ENCODE assay signal across 27 mouse cellular contexts in genomic region chr15:81319462-81319861, GRCm38 (mm10).
"Had no signal": no experiment of that assay in that cellular context is flagged by ENCODE, and none has a peak within 500 bp of the region (broad histone marks: within the 10 kb centered on the region; RNA-seq: fewer than 3 reads in every experiment).

No protein-coding gene starts in this region.

- H3K27me3 ChIP-seq: heart, embryonic 12.5 days; hindbrain, embryonic 12.5 days; intestine, embryonic 15.5 days; kidney, embryonic 15.5 days; limb, embryonic 13.5 days; limb, embryonic 15.5 days; liver, embryonic 12.5 days had no signal

- H3K27ac ChIP-seq: gastrocnemius, adult 2 months; heart, embryonic 10.5 days; hindbrain, embryonic 10.5 days; hindbrain, embryonic 12.5 days; hindbrain, embryonic 14.5 days; intestine, embryonic 15.5 days; kidney, embryonic 15.5 days; kidney, postnatal 0 days; limb, embryonic 13.5 days; limb, embryonic 15.5 days; liver, embryonic 12.5 days; liver, embryonic 14.5 days had no signal

- H3K9me3 ChIP-seq: heart, embryonic 10.5 days; hindbrain, embryonic 12.5 days; intestine, embryonic 15.5 days; kidney, embryonic 15.5 days; limb, embryonic 15.5 days; liver, embryonic 12.5 days had no signal

- H3K4me1 ChIP-seq: heart, embryonic 10.5 days; heart, embryonic 12.5 days; hindbrain, embryonic 10.5 days; hindbrain, embryonic 12.5 days; intestine, embryonic 15.5 days; kidney, embryonic 15.5 days; limb, embryonic 13.5 days; limb, embryonic 15.5 days; liver, embryonic 12.5 days had no signal

- DNase-seq: gastrocnemius, adult 2 months; gastrocnemius, postnatal 10 days; gastrocnemius, postnatal 25 days; heart, adult 18-20 months; heart, postnatal 10 days; heart, postnatal 4 days; kidney, adult 18-20 months; kidney, adult 9 months; kidney, postnatal 14 days; kidney, postnatal 36 days; layer of hippocampus, postnatal 36 days; left cerebral cortex, postnatal 4 days had no signal

- H3K4me3 ChIP-seq: gastrocnemius, adult 2 months; heart, embryonic 10.5 days; heart, embryonic 12.5 days; hindbrain, embryonic 10.5 days; hindbrain, embryonic 12.5 days; intestine, embryonic 15.5 days; kidney, embryonic 15.5 days; limb, embryonic 13.5 days; limb, embryonic 15.5 days; liver, embryonic 12.5 days had no signal

- ATAC-seq: hindbrain, embryonic 16.5 days; inflammation-experienced regulatory T-cells, adult 6 months; intestine, embryonic 15.5 days; intestine, postnatal 0 days; liver, embryonic 12.5 days had no signal
